ENCODE assay signal across 19 mouse cellular contexts in the genomic region with DNA sequence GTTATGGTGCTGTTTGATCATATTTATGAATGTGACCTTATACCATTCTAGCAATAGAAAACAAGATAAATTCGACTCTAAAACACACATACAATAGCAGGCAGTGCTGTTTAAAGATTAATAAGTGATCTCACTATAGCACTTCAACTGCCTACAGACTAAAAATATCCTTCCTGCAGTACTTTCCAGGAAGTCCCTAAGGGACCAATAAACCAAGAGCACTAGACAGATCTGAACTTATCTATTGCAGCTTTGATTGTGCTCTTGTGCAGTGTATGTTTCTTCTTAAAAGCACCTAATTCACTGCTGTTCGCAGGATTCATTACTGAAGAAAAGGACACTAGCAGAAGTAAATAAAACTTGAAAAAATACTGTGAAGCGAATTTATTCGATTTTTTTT.
DNase-seq lines count a peak whose midpoint lies in the region; ATAC-seq lines count a peak whose summit lies in the region.
"Had no signal": no experiment of that assay in that cellular context is flagged by ENCODE, and none has a peak within 500 bp of the region (broad histone marks: within the 10 kb centered on the region; RNA-seq: fewer than 3 reads in every experiment).

No protein-coding gene starts in this region.

- no peak overlapping the region for H3K9ac ChIP-seq in forebrain, embryonic 16.5 days (replicated peaks; ENCODE audit: low read depth, low read length)
- H3K9ac ChIP-seq in forebrain, embryonic 12.5 days: no peak overlapping the region
- no peak overlapping the region for H3K9ac ChIP-seq in midbrain, embryonic 13.5 days (replicated peaks)
- no peak overlapping the region for H3K9ac ChIP-seq in midbrain, embryonic 11.5 days (ENCODE audit: low read length)
- no peak overlapping the region for H3K9ac ChIP-seq in neural tube, embryonic 14.5 days (replicated peaks; ENCODE audit: low read depth, low read length)
- H3K9ac ChIP-seq: hindbrain, embryonic 13.5 days had no signal

- no peaks in the 10 kb centered on the region for H3K9me3 ChIP-seq in forebrain, embryonic 16.5 days (ENCODE audit: control insufficient read depth, low read length)
- no peaks in the 10 kb centered on the region for H3K9me3 ChIP-seq in forebrain, embryonic 12.5 days
- H3K9me3 ChIP-seq in midbrain, embryonic 13.5 days: no peaks in the 10 kb centered on the region
- H3K9me3 ChIP-seq in midbrain, embryonic 11.5 days (ENCODE audit: control insufficient read depth, low read length): no peaks in the 10 kb centered on the region
- H3K9me3 ChIP-seq in neural tube, embryonic 14.5 days (ENCODE audit: control insufficient read depth, low read length): no peaks in the 10 kb centered on the region
- H3K9me3 ChIP-seq: embryonic facial prominence, embryonic 10.5 days; heart, embryonic 10.5 days; hindbrain, embryonic 13.5 days had no signal

- H3K4me3 ChIP-seq in forebrain, embryonic 16.5 days (replicated peaks; ENCODE audit: low read length): no peak overlapping the region
- H3K4me3 ChIP-seq in forebrain, embryonic 12.5 days (replicated peaks): no peak overlapping the region
- no peak overlapping the region for H3K4me3 ChIP-seq in midbrain, embryonic 13.5 days (replicated peaks)
- no peak overlapping the region for H3K4me3 ChIP-seq in midbrain, embryonic 11.5 days (ENCODE audit: low read depth, low read length)
- H3K4me3 ChIP-seq in neural tube, embryonic 14.5 days (ENCODE audit: low read depth, low read length): no peak overlapping the region
- H3K4me3 ChIP-seq: embryonic facial prominence, embryonic 10.5 days; heart, embryonic 10.5 days; hindbrain, embryonic 13.5 days had no signal

- ATAC-seq in forebrain, embryonic 16.5 days: peak; percentile 49; the same call in 1 of the 2 replicates
- ATAC-seq in forebrain, embryonic 12.5 days (ENCODE audit: low FRiP score): no peak
- ATAC-seq in midbrain, embryonic 13.5 days: 0 out of 2 replicates have a peak, but pooled peaks have one; percentile 48
- no peak for ATAC-seq in midbrain, embryonic 11.5 days (ENCODE audit: low FRiP score)
- peak; percentile 73; the same call in 1 of the 2 replicates for ATAC-seq in neural tube, embryonic 14.5 days (ENCODE audit: low read depth)
- ATAC-seq: forebrain, embryonic 14.5 days had no signal

- no peak overlapping the region for H3K27ac ChIP-seq in forebrain, embryonic 16.5 days (ENCODE audit: low read length)
- no peak overlapping the region for H3K27ac ChIP-seq in forebrain, embryonic 12.5 days
- H3K27ac ChIP-seq in midbrain, embryonic 13.5 days: no peak overlapping the region
- no peak overlapping the region for H3K27ac ChIP-seq in midbrain, embryonic 11.5 days (ENCODE audit: low read depth, low read length)
- no peak overlapping the region for H3K27ac ChIP-seq in neural tube, embryonic 14.5 days (ENCODE audit: low read depth, low read length)
- H3K27ac ChIP-seq: embryonic facial prominence, embryonic 10.5 days; heart, embryonic 10.5 days; hindbrain, embryonic 13.5 days had no signal

- WGBS in forebrain, embryonic 16.5 days: 79% methylated on average over 4 of the region's 4 CpGs
- 76% methylated on average over 4 of the region's 4 CpGs for WGBS in forebrain, embryonic 12.5 days
- WGBS in midbrain, embryonic 13.5 days: 72% methylated on average over 4 of the region's 4 CpGs
- 81% methylated on average over 4 of the region's 4 CpGs for WGBS in midbrain, embryonic 11.5 days
- WGBS in neural tube, embryonic 14.5 days: 63% methylated on average over 4 of the region's 4 CpGs

- no peak overlapping the region for H3K4me2 ChIP-seq in forebrain, embryonic 16.5 days (ENCODE audit: low read length)
- H3K4me2 ChIP-seq in forebrain, embryonic 12.5 days: no peak overlapping the region
- H3K4me2 ChIP-seq in midbrain, embryonic 13.5 days (replicated peaks): no peak overlapping the region
- H3K4me2 ChIP-seq in midbrain, embryonic 11.5 days: no peak overlapping the region
- no peak overlapping the region for H3K4me2 ChIP-seq in neural tube, embryonic 14.5 days (ENCODE audit: low read depth, low read length)
- H3K4me2 ChIP-seq: hindbrain, embryonic 13.5 days had no signal

- H3K4me1 ChIP-seq in forebrain, embryonic 16.5 days (replicated peaks; ENCODE audit: control insufficient read depth, insufficient read depth, low read length): no peaks in the 10 kb centered on the region
- no peaks in the 10 kb centered on the region for H3K4me1 ChIP-seq in forebrain, embryonic 12.5 days
- no peaks in the 10 kb centered on the region for H3K4me1 ChIP-seq in midbrain, embryonic 13.5 days (replicated peaks)
- H3K4me1 ChIP-seq in midbrain, embryonic 11.5 days (ENCODE audit: control insufficient read depth, insufficient read depth, low read length): no peaks in the 10 kb centered on the region
- no peaks in the 10 kb centered on the region for H3K4me1 ChIP-seq in neural tube, embryonic 14.5 days (ENCODE audit: control insufficient read depth, insufficient read depth, low read length)
- H3K4me1 ChIP-seq: embryonic facial prominence, embryonic 10.5 days; heart, embryonic 10.5 days; hindbrain, embryonic 13.5 days had no signal

- no peaks in the 10 kb centered on the region for H3K36me3 ChIP-seq in forebrain, embryonic 16.5 days (ENCODE audit: control insufficient read depth, insufficient read depth)
- H3K36me3 ChIP-seq in forebrain, embryonic 12.5 days (replicated peaks): no peaks in the 10 kb centered on the region
- no peaks in the 10 kb centered on the region for H3K36me3 ChIP-seq in midbrain, embryonic 13.5 days
- no peaks in the 10 kb centered on the region for H3K36me3 ChIP-seq in midbrain, embryonic 11.5 days (ENCODE audit: control insufficient read depth, insufficient read depth, low read length)
- H3K36me3 ChIP-seq in neural tube, embryonic 14.5 days (ENCODE audit: control insufficient read depth, insufficient read depth, low read length): no peaks in the 10 kb centered on the region
- H3K36me3 ChIP-seq: embryonic facial prominence, embryonic 10.5 days; heart, embryonic 10.5 days; hindbrain, embryonic 13.5 days had no signal

- H3K27me3 ChIP-seq in forebrain, embryonic 16.5 days (replicated peaks; ENCODE audit: control insufficient read depth, insufficient read depth, low read length): no peaks in the 10 kb centered on the region
- no peaks in the 10 kb centered on the region for H3K27me3 ChIP-seq in forebrain, embryonic 12.5 days
- H3K27me3 ChIP-seq in midbrain, embryonic 13.5 days: no peaks in the 10 kb centered on the region
- no peaks in the 10 kb centered on the region for H3K27me3 ChIP-seq in midbrain, embryonic 11.5 days (ENCODE audit: control insufficient read depth, insufficient read depth, low read length)
- H3K27me3 ChIP-seq in neural tube, embryonic 14.5 days (ENCODE audit: control insufficient read depth, insufficient read depth, low read length): no peaks in the 10 kb centered on the region
- H3K27me3 ChIP-seq: hindbrain, embryonic 13.5 days had no signal

- DNase-seq in midbrain, embryonic 11.5 days (ENCODE audit: low spot score, missing footprints): no peak
- no peak for DNase-seq in neural tube, embryonic 10.5 days (ENCODE audit: extremely low spot score, low spot score)
- no peak for DNase-seq in left cerebral cortex, postnatal 10 days (ENCODE audit: extremely low spot score in 1 of 2, low spot score in 2 of 2)
- DNase-seq: adrenal gland, postnatal 10 days; cerebellum, adult 18-20 months; cerebellum, adult 9-11 months; cerebellum, postnatal 36 days; gastrocnemius, postnatal 36 days; heart, adult 11 months; heart, postnatal 10 days; heart, postnatal 4 days had no signal

- intact Hi-C loops in left cerebral cortex, postnatal 10 days (cut with DNase I): no loop called here

Comparison
In these comparisons a context has a peak if more than half of its experiments do, and no peak if none do; other contexts are left out.
1. ATAC-seq: peak in forebrain, embryonic 16.5 days (single experiment), midbrain, embryonic 13.5 days (single experiment) and neural tube, embryonic 14.5 days (single experiment); none in forebrain, embryonic 12.5 days (single experiment) and midbrain, embryonic 11.5 days (single experiment).